Mouse (Mus musculus) cortical plate, adult 2 months (tissue): ENCODE results near the gene Tcf12.

ENCODE experiments used
- CTCF ChIP-seq: fragments of 200-500 bp; IDR thresholded peaks from 2 replicates; pipeline ENCODE4 v1.5.1; 2011; ENCODE audit warnings: mild to moderate bottlenecking, control low read depth, low read length; ENCODE audit not compliant: insufficient read depth; ENCODE audit errors: extremely low read depth
- POLR2A ChIP-seq: fragments of 200-500 bp; IDR thresholded peaks from 2 replicates; pipeline ENCODE4 v1.6.1; 2011; ENCODE audit warnings: mild to moderate bottlenecking, low read length, control low read depth; ENCODE audit not compliant: insufficient read depth; ENCODE audit errors: extremely low read depth

- TF ChIP-seq POLR2A (no peak), CTCF (no peak)
Observed at GRCm38 (mm10) chr9:71874761-71875160, 236.9 kb downstream of the Tcf12 start.
